Mouse (Mus musculus) kidney, embryonic 14.5 days (tissue): ENCODE data around the gene Pole. TPM values are rescaled to one million over a fixed set of nuclear protein-coding genes. Genes with fewer than 3 reads are reported as not detected.

Experiments used
- ATAC-seq: fragments of 200-750 bp; cut with Nextera tagmentation; 2 replicates; pipeline ENCODE4 v1.8.0; 2017; ENCODE audit warnings: moderate number of reproducible peaks, mild to moderate bottlenecking, moderate TSS enrichment, moderate library complexity; ENCODE audit not compliant: low FRiP score, low TSS enrichment
- H3K27ac ChIP-seq: fragments of 300-500 bp; sonication (generic); 2 replicates; pipeline ENCODE4 v1.5.1; 2014; ENCODE audit warnings: low read depth, mild to moderate bottlenecking, low read length, moderate library complexity, mixed read lengths
- H3K27me3 ChIP-seq: fragments of 300-500 bp; sonication (generic); 2 replicates; pipeline ENCODE4 v1.6.1; 2014; ENCODE audit warnings: mild to moderate bottlenecking, low read length; ENCODE audit not compliant: control insufficient read depth, insufficient read depth
- H3K36me3 ChIP-seq: fragments of 300-500 bp; sonication (generic); 2 replicates; pipeline ENCODE4 v1.6.1; 2014; ENCODE audit warnings: low read length, mixed read lengths; ENCODE audit not compliant: control insufficient read depth, insufficient read depth
- H3K4me1 ChIP-seq: fragments of 300-500 bp; sonication (generic); 2 replicates; pipeline ENCODE4 v1.6.1; 2014; ENCODE audit warnings: low read length, mixed read lengths; ENCODE audit not compliant: control insufficient read depth, insufficient read depth
- H3K4me2 ChIP-seq: fragments of 300-500 bp; sonication (generic); replicated peaks from 2 replicates; pipeline ENCODE4 v1.6.1; 2014; ENCODE audit warnings: low read depth, mild to moderate bottlenecking, low read length
- H3K4me3 ChIP-seq: fragments of 300-500 bp; sonication (generic); 2 replicates; pipeline ENCODE4 v1.5.1; 2014; ENCODE audit warnings: mild to moderate bottlenecking, low read length
- H3K9ac ChIP-seq: fragments of 300-500 bp; sonication (generic); 2 replicates; pipeline ENCODE4 v1.6.1; 2014; ENCODE audit warnings: low read depth, mild to moderate bottlenecking, low read length, moderate library complexity
- H3K9me3 ChIP-seq: fragments of 300-500 bp; sonication (generic); 2 replicates; pipeline ENCODE4 v1.6.1; 2016; ENCODE audit warnings: low read length; ENCODE audit not compliant: control insufficient read depth
- WGBS: fragments of 180-500 bp; shearing (Covaris S2); extraction: QIAGEN DNeasy Blood & Tissue Kit; methylation state at CpG from one replicate; pipeline ENCODE4 v1.1.7; 2014; 5-methylcytosine and 5-hydroxymethylcytosine counted together
- polyA plus RNA-seq: library from polyadenylated mRNA; unstranded; fragments of >200 nt; fragmentation: Nextera tagmentation; extraction: Ambion mirVana; gene quantifications from 2 replicates; pipeline ENCODE4 v1.2.1, GENCODE M21; 2014

Gene Pole
- polyA plus RNA-seq, 1 experiment from 2014 or later = 40.0 TPM

GRCm38 (mm10) chr5:110276910-110277309 is 9.2 kb upstream of the Pole start:
- H3K4me3 ChIP-seq = no peak overlapping the region
- no peaks in the 10 kb centered on the region for H3K9me3 ChIP-seq
- no peak for ATAC-seq
- H3K9ac ChIP-seq = no peak overlapping the region
- no peaks in the 10 kb centered on the region for H3K27me3 ChIP-seq
- no peaks in the 10 kb centered on the region for H3K4me1 ChIP-seq
- no peak overlapping the region for H3K4me2 ChIP-seq
- WGBS = 86% methylated on average over 1 of the region's 1 CpGs
- H3K27ac ChIP-seq = no peak overlapping the region
- H3K36me3 ChIP-seq = no peaks in the 10 kb centered on the region

- no peaks in the 10 kb centered on the region for H3K4me1 ChIP-seq
- peaks cover 9% of the 10 kb centered on the region; the same call in 1 of the 2 replicates for H3K27me3 ChIP-seq
- no peak overlapping the region for H3K9ac ChIP-seq
- H3K4me3 ChIP-seq = no peak overlapping the region
- H3K36me3 ChIP-seq = no peaks in the 10 kb centered on the region
- no peak overlapping the region for H3K27ac ChIP-seq
- H3K4me2 ChIP-seq = no peak overlapping the region
- no peaks in the 10 kb centered on the region for H3K9me3 ChIP-seq
- no peak for ATAC-seq
- WGBS = 80% methylated on average over 2 of the region's 2 CpGs
Measured at GRCm38 (mm10) chr5:110281984-110282383, 4.1 kb upstream of the Pole start.

DNA sequence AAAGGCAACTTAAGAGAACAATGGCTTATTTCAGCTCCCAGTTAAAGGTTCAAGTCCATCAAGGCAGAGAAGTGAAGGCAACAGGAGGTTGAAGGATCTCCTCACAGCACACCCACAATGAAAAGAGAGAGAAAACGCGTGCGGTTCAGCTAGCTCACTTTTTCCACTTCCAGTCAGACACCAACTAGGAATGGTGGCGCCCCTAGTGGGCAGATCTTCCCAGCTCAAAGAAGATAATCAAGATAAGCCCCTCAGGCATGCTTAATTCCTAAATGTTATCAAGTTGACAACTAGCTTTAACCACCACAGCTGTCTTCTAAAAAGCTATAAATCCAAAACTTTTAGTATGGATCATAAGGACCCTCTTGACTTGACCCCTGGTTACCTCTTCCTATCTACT is 1.6 kb upstream of the Pole start:
- Histone ChIP-seq H3K27ac (no peak overlapping the region), H3K4me3 (peak overlapping the region; percentile 77; the same call in 1 of the 2 replicates)
- 25% methylated on average over 4 of the region's 4 CpGs for WGBS

DNA sequence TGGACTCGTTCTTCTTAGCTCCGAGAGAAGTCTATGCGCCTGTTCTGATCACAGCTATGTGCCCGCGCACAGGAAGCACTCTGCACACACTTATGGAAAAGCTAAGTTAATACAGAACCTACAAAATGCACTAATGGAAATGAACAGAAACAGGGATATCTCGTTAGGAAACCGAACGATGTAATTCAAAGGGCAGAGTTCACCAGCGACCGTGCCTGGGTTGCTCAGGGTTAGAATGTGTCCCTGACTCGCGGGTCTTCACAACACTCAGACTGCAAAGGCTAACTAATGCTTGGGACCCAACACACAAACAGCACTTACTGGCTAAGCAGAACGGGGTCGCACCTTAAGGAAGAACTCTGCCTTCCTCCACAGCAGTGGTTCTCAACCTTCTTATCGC is 950 bp upstream of the Pole start:
- Histone ChIP-seq H3K27me3 (peaks cover 9% of the 10 kb centered on the region; the same call in 1 of the 2 replicates), H3K4me3 (peak overlapping the region; percentile 77), H3K36me3 (peaks cover 11% of the 10 kb centered on the region), H3K27ac (no peak overlapping the region), H3K4me2 (peak overlapping the region; percentile 82), H3K4me1 (peaks cover 6% of the 10 kb centered on the region), H3K9me3 (no peaks in the 10 kb centered on the region), H3K9ac (peak overlapping the region; percentile 28; the same call in 1 of the 2 replicates)
- ATAC-seq = no peak
- WGBS = 7% methylated on average over 15 of the region's 15 CpGs

More for the DNA sequence above, 1.6 kb upstream of the Pole start:
- H3K9me3 ChIP-seq = no peaks in the 10 kb centered on the region
- peaks cover 6% of the 10 kb centered on the region for H3K4me1 ChIP-seq
- ATAC-seq = no peak
- H3K36me3 ChIP-seq = peaks cover 5% of the 10 kb centered on the region
- no peak overlapping the region for H3K9ac ChIP-seq
- peaks cover 9% of the 10 kb centered on the region; the same call in 1 of the 2 replicates for H3K27me3 ChIP-seq
- peak overlapping the region; percentile 82; the same call in 1 of the 2 replicates for H3K4me2 ChIP-seq

DNA sequence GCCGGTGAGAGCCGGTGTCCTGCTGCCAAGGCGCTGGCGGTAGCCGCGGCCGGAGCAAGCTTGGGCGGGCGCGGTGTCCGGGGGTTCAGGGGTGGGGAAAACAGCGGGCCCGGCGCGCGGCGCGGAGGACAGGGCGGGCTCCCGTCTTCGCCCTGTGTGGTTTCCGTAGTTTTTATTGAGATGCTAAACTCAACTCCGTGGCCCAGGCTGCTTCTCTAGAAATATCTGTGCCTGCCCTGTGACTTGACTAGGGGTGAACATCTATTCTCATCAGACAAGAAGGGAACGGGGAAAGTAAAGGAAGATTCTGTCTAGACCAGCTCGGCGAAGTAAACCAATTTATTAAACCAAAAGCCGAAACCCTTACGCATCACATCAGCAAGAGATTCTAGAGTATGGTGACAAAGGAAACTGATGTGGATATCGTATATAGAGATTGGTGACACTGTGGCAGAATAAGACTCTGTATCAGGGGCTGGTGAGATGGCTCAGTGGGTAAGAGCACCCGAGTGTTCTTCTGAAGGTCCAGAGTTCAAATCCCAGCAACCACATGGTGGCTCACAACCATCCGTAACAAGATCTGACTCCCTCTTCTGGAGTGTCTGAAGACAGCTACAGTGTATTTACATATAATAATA is 459 bp downstream of the Pole start:
- peak overlapping the region; percentile 81 for H3K9ac ChIP-seq
- H3K27ac ChIP-seq = peak overlapping the region; percentile 47; the same call in 1 of the 2 replicates
- peaks cover 9% of the 10 kb centered on the region; the same call in 1 of the 2 replicates for H3K27me3 ChIP-seq
- ATAC-seq = no peak; the same call in 1 of the 2 replicates
- peaks cover 24% of the 10 kb centered on the region for H3K36me3 ChIP-seq
- peaks cover 6% of the 10 kb centered on the region for H3K4me1 ChIP-seq
- H3K4me3 ChIP-seq = peak overlapping the region; percentile 77
- H3K4me2 ChIP-seq = peak overlapping the region; percentile 82
- 5% methylated on average over 26 of the region's 31 CpGs for WGBS
- H3K9me3 ChIP-seq = no peaks in the 10 kb centered on the region

- H3K36me3 ChIP-seq = peaks cover 30% of the 10 kb centered on the region
- H3K27me3 ChIP-seq = peaks cover 9% of the 10 kb centered on the region; the same call in 1 of the 2 replicates
- ATAC-seq = no peak
- peak overlapping the region; percentile 81; the same call in 1 of the 2 replicates for H3K9ac ChIP-seq
- peak overlapping the region; percentile 82 for H3K4me2 ChIP-seq
- no peak overlapping the region for H3K27ac ChIP-seq
- H3K4me1 ChIP-seq = peaks cover 6% of the 10 kb centered on the region
- peak overlapping the region; percentile 77 for H3K4me3 ChIP-seq
- no peaks in the 10 kb centered on the region for H3K9me3 ChIP-seq
- 64% methylated on average over 2 of the region's 2 CpGs for WGBS
Measured at GRCm38 (mm10) chr5:110287084-110287475, 974 bp downstream of the Pole start.

DNA sequence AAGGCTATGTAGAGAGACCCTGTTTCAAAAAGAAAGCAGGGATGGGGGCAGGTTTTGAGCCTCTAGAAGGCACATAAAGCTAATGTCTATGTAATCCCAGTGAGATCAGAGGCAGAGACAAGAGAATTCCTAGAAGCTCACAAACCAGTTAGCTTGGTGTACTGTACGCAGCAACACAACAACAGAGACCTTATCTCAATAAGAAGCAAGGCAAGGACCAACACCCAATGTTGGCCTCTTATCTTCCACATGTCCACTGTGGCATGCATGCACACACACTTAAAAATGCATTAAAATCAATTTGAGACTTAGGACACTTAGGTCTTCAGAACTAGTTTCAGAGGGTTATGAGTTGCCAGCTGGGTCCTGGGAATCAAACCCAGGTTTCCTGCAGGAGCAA is 5.5 kb downstream of the Pole start:
- Histone ChIP-seq H3K27ac (no peak overlapping the region), H3K9me3 (no peaks in the 10 kb centered on the region), H3K4me2 (no peak overlapping the region), H3K4me3 (no peak overlapping the region), H3K27me3 (no peaks in the 10 kb centered on the region), H3K36me3 (peaks cover 68% of the 10 kb centered on the region), H3K4me1 (peaks cover 6% of the 10 kb centered on the region), H3K9ac (no peak overlapping the region)
- ATAC-seq = no peak
- WGBS = 97% methylated on average over 1 of the region's 1 CpGs

DNA sequence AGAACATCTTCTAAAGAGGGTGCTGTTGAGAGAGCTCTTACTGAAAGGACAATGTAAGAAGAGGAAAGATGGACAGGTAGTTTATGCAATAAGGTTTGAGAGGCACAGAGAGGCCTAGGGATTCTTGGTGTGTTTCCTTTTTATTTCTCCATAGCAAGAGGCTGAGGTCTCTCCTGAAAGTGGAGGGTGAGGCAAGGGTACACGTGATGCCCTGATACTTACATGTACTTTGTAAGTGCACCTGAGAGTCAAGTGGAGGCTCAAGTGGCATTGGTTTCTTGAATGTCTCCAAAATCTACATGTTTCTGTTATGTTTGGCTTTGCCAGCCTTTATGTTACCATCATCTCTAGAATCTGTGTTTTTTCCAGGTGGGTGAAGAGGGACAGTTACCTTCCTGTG is 10.5 kb downstream of the Pole start:
- no peak for ATAC-seq
- peaks cover 80% of the 10 kb centered on the region for H3K36me3 ChIP-seq
- no peaks in the 10 kb centered on the region for H3K4me1 ChIP-seq
- H3K4me3 ChIP-seq = no peak overlapping the region
- H3K9me3 ChIP-seq = no peaks in the 10 kb centered on the region
- no peaks in the 10 kb centered on the region for H3K27me3 ChIP-seq
- H3K27ac ChIP-seq = no peak overlapping the region
- 81% methylated on average over 1 of the region's 1 CpGs for WGBS
- H3K4me2 ChIP-seq = no peak overlapping the region
- H3K9ac ChIP-seq = no peak overlapping the region

GRCm38 (mm10) chr5:110300591-110300990 is 14.5 kb downstream of the Pole start:
- H3K9ac ChIP-seq = no peak overlapping the region
- H3K9me3 ChIP-seq = no peaks in the 10 kb centered on the region
- WGBS = 95% methylated on average over 2 of the region's 2 CpGs
- no peak overlapping the region for H3K4me3 ChIP-seq
- no peaks in the 10 kb centered on the region for H3K4me1 ChIP-seq
- H3K4me2 ChIP-seq = no peak overlapping the region
- no peaks in the 10 kb centered on the region for H3K27me3 ChIP-seq
- H3K27ac ChIP-seq = no peak overlapping the region
- no peak for ATAC-seq
- H3K36me3 ChIP-seq = peaks cover 85% of the 10 kb centered on the region
